Mouse (Mus musculus) limb, embryonic 13.5 days (tissue): ENCODE data around the gene Akt2. TPM values are rescaled to one million over a fixed set of nuclear protein-coding genes. Genes with fewer than 3 reads are reported as not detected.
A peak's percentile ranks its signal among the peaks of the same experiment; 100 is the strongest.
"Not testable (repeated sequence)": the region's sequence is repeated elsewhere in the genome, so short reads cannot be mapped to it uniquely, and the experiment has no call there.

ENCODE experiments used
- ATAC-seq: fragments of 200-750 bp; cut with Nextera tagmentation; 2 replicates; pipeline ENCODE4 v1.8.0; 2017; ENCODE audit warnings: low read depth, moderate number of reproducible peaks, moderate TSS enrichment; ENCODE audit not compliant: low FRiP score
- H3K27ac ChIP-seq: fragments of 300-500 bp; sonication (generic); 2 replicates; pipeline ENCODE4 v1.5.1; 2015; ENCODE audit warnings: inconsistent platforms, mild to moderate bottlenecking, moderate library complexity
- H3K27me3 ChIP-seq: fragments of 300-500 bp; sonication (generic); 2 replicates; pipeline ENCODE4 v1.6.1; 2015; ENCODE audit warnings: mild to moderate bottlenecking, inconsistent platforms
- H3K36me3 ChIP-seq: fragments of 300-500 bp; sonication (generic); 2 replicates; pipeline ENCODE4 v1.6.1; 2015; ENCODE audit warnings: inconsistent platforms, mild to moderate bottlenecking, moderate library complexity
- H3K4me1 ChIP-seq: fragments of 300-500 bp; sonication (generic); 2 replicates; pipeline ENCODE4 v1.6.1; 2015; ENCODE audit warnings: inconsistent platforms
- H3K4me2 ChIP-seq: fragments of 300-500 bp; sonication (generic); replicated peaks from 2 replicates; pipeline ENCODE4 v1.6.1; 2015; ENCODE audit warnings: inconsistent platforms, mild to moderate bottlenecking, moderate library complexity
- H3K4me3 ChIP-seq: fragments of 300-500 bp; sonication (generic); 2 replicates; pipeline ENCODE4 v1.5.1; 2015; ENCODE audit warnings: moderate library complexity, mild to moderate bottlenecking, inconsistent platforms
- H3K9ac ChIP-seq: fragments of 300-500 bp; sonication (generic); 2 replicates; pipeline ENCODE4 v1.6.1; 2015; ENCODE audit warnings: mild to moderate bottlenecking, inconsistent platforms
- H3K9me3 ChIP-seq: fragments of 300-500 bp; sonication (generic); 2 replicates; pipeline ENCODE4 v1.6.1; 2016; ENCODE audit warnings: inconsistent platforms
- WGBS: fragments of 180-500 bp; shearing (Covaris S2); methylation state at CpG from one replicate; pipeline ENCODE4 v1.1.7; 2015; 5-methylcytosine and 5-hydroxymethylcytosine counted together
- polyA plus RNA-seq: library from polyadenylated mRNA; unstranded; fragments of >200 nt; fragmentation: Nextera tagmentation; extraction: Ambion mirVana; gene quantifications from 2 replicates; pipeline ENCODE4 v1.2.1, GENCODE M21; 2015

The Akt2 gene
- polyA plus RNA-seq, 1 experiment from 2014 or later: 117 TPM

DNA sequence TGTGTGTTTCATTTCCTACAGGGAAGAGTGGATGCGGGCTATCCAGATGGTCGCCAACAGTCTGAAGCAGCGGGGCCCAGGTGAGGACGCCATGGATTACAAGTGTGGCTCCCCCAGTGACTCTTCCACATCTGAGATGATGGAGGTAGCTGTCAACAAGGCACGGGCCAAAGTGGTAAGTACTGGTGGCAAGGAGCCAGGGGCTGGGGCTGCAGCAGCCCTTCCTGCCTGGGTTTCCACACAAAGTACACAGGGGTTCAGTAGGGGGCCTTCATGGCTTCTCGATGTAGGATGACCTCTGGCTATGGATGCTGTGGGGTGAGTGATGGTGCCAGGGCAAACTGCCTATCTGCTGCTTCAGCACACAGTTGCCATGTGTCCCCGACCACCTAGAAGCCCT is 37.5 kb downstream of the Akt2 start:
- not testable (repeated sequence) for H3K4me1 ChIP-seq, H3K9ac ChIP-seq, ATAC-seq, H3K27me3 ChIP-seq, H3K9me3 ChIP-seq, H3K27ac ChIP-seq, H3K4me2 ChIP-seq, H3K4me3 ChIP-seq
- WGBS: 93% methylated on average over 7 of the region's 7 CpGs
- peaks cover 92% of the 10 kb centered on the region for H3K36me3 ChIP-seq

DNA sequence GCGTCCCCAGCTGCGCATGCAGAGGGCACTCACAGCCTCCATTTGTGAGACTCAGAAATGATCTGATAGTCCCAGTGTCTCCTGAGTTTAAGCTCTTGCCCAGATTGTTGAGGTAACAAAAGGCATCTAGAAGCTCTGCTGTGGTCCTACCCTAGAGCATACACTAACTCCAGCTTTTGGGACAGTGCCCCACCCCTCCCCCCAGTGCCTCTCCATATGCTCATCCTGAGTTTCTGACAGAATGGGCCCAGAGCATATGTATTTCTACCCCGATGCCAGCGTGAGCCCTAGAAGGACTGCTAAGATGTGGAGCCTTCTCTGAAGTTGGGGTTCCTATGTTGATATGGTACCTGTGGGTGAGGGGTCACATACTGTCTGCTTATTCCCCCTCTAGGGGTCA is 40.1 kb downstream of the Akt2 start:
- 94% methylated on average over 4 of the region's 4 CpGs for WGBS
- H3K27ac ChIP-seq: no peak overlapping the region

DNA sequence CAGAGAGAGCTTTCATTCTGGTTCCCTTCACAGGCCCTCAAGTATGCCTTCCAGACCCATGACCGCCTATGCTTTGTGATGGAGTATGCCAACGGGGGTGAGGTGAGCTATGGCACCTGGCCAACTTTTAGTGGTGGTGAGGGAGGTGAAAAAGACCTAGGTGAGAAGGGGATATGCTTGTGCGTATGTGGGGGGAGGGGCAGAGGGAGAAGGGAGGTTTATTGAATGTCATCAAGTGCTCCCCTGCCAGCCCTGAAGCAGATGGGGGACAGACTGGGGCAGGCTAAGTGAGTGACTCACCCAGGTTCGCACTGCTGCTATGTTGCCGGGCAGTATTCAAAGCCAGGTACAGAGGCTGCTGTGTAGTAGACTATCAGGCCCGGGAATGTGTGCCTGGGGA is 41.8 kb downstream of the Akt2 start:
- Histone ChIP-seq H3K27me3 (no peaks in the 10 kb centered on the region), H3K36me3 (peaks cover 87% of the 10 kb centered on the region), H3K9ac (no peak overlapping the region), H3K27ac (no peak overlapping the region), H3K4me1 (no peaks in the 10 kb centered on the region), H3K4me2 (no peak overlapping the region), H3K4me3 (no peak overlapping the region), H3K9me3 (no peaks in the 10 kb centered on the region)
- WGBS: 91% methylated on average over 6 of the region's 6 CpGs
- ATAC-seq: no peak

More for the DNA sequence above, 40.1 kb downstream of the Akt2 start:
- no peaks in the 10 kb centered on the region for H3K27me3 ChIP-seq
- ATAC-seq: no peak
- H3K36me3 ChIP-seq: peaks cover 87% of the 10 kb centered on the region
- H3K4me1 ChIP-seq: no peaks in the 10 kb centered on the region
- no peaks in the 10 kb centered on the region for H3K9me3 ChIP-seq
- H3K4me2 ChIP-seq: no peak overlapping the region
- H3K4me3 ChIP-seq: no peak overlapping the region
- H3K9ac ChIP-seq: no peak overlapping the region

DNA sequence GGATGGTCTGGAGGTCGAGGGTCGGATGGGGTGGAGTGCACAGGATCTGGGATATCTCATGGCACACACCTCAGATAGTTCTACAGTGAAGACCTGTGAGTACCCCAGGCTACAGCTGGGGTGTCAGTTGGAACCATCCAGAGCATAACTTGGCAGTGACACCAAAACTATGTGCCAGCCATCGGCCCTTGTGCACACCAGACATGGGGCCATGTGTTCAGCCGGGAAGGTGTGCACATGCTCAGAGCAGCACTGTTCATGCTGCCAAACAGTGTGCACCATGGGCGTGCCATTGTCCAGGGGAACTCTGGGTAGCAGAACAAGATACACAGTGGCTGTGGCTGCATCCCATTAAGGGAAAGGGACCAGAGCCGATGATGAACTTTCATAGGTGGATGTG is 43.3 kb downstream of the Akt2 start:
- no peak overlapping the region for H3K4me3 ChIP-seq
- no peak overlapping the region for H3K4me2 ChIP-seq
- no peak overlapping the region for H3K9ac ChIP-seq
- H3K4me1 ChIP-seq: no peaks in the 10 kb centered on the region
- H3K27me3 ChIP-seq: no peaks in the 10 kb centered on the region
- H3K9me3 ChIP-seq: no peaks in the 10 kb centered on the region
- WGBS: 91% methylated on average over 6 of the region's 6 CpGs
- H3K36me3 ChIP-seq: peaks cover 76% of the 10 kb centered on the region
- no peak overlapping the region for H3K27ac ChIP-seq
- ATAC-seq: no peak

DNA sequence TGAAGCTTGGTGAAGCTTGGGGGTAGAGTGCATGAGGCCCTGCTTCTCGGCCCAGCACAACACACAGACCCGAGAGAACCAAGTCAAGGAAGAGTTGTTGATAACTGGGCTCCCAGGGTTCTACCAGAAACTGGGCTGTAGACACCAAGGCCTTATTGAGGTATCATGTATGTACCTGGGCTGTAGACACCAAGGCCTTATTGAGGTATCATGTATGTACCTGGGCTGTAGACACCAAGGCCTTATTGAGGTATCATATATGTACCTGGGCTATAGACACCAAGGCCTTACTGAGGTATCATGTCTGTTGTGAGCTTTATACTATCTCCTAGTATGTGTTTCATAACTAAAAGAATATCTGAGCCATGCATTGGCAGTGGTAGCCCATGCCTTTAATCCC is 43.7 kb downstream of the Akt2 start:
- not testable (repeated sequence) for H3K27ac ChIP-seq, H3K9ac ChIP-seq, H3K27me3 ChIP-seq, H3K9me3 ChIP-seq, H3K4me2 ChIP-seq, H3K4me1 ChIP-seq, H3K4me3 ChIP-seq, ATAC-seq
- 98% methylated on average over 2 of the region's 2 CpGs for WGBS
- peaks cover 76% of the 10 kb centered on the region for H3K36me3 ChIP-seq

DNA sequence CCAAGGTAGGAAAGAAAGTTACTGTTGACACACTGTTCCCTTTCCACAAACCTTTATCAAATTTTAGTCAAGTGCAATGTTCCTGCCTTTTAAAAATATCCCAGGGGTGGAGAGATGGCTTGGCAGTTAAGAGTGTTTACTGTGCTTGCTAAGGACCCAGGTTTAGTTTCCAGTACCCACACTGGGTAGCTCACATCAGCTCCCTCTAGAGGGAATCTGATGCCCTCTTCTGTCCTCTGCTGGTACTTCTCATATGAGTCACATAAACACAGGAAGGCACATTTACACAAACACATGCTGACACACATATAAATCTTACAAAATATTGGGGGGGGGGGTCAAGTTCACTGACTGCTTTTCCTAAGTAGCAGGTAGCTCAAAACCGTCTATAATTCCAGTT is 53.1 kb downstream of the Akt2 start:
- WGBS: 41% methylated on average over 1 of the region's 1 CpGs
- no peak for ATAC-seq
- H3K27ac ChIP-seq: no peak overlapping the region

DNA sequence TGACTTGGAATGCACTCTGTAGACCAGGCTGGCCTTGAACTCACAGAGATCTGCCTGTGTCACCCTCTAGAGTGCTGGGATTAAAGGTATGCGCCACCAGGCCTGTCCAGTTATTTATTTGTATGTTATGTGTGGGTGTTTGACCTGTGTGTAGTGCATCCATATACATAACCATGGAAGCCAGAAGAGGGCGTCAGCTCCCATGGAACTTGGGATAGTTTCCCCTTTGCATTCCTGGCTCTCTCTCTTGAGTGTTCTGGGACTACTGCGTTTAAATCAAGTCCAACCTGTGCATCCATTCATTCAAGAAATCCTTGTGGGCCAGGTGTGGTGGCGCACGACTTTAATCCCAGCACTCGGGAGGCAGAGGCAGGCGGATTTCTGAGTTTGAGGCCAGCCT is 55.2 kb downstream of the Akt2 start:
- peaks cover 3% of the 10 kb centered on the region; the same call in 1 of the 2 replicates for H3K27me3 ChIP-seq
- H3K4me1 ChIP-seq: no peaks in the 10 kb centered on the region
- no peak overlapping the region for H3K9ac ChIP-seq
- no peak overlapping the region for H3K27ac ChIP-seq
- H3K4me3 ChIP-seq: no peak overlapping the region
- H3K4me2 ChIP-seq: no peak overlapping the region
- no peaks in the 10 kb centered on the region for H3K36me3 ChIP-seq
- ATAC-seq: no peak
- H3K9me3 ChIP-seq: no peaks in the 10 kb centered on the region
- WGBS: 81% methylated on average over 7 of the region's 7 CpGs

More for the DNA sequence above, 53.1 kb downstream of the Akt2 start:
- no peak overlapping the region for H3K9ac ChIP-seq
- H3K4me2 ChIP-seq: no peak overlapping the region
- H3K36me3 ChIP-seq: peaks cover 6% of the 10 kb centered on the region; the same call in 1 of the 2 replicates
- H3K4me1 ChIP-seq: no peaks in the 10 kb centered on the region
- no peaks in the 10 kb centered on the region for H3K9me3 ChIP-seq
- no peaks in the 10 kb centered on the region for H3K27me3 ChIP-seq
- H3K4me3 ChIP-seq: no peak overlapping the region

DNA sequence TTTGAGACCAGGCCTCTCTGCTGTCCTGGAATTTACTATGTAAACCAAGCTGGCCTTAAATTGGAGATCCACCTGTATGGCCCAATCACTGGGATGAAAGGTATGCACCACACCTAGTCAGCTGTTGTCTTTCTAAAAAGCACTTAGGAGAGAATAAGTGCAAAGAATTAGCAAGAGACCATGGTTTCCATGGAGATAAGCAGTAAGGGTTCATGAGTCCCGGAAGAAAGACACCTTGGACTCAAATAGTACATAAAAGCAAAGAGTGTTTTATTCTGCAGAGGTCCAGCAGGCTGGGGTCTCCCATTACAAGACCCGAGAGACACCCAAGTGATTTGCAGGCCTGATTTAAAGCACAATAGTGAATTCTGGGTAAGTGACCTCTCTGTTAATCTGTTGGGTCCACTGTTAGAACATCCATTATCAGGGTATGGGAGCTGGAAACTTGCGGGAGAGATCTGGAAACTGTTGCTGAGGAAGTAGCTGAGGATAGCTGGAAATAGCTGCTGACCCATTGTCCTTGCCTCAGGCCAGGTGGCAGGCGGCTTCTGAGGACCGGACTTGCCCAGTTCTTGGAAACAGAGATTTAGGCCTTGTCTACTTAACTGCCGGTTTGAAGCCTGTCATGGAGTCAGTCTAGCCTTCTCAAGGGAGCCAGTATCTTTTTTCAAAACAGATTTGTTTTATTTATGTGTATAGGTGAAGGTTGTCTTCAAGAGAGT is 56.1 kb downstream of the Akt2 start:
- Histone ChIP-seq H3K9ac (no peak overlapping the region), H3K9me3 (no peaks in the 10 kb centered on the region), H3K4me3 (no peak overlapping the region), H3K27me3 (peaks cover 13% of the 10 kb centered on the region), H3K27ac (no peak overlapping the region), H3K36me3 (no peaks in the 10 kb centered on the region), H3K4me1 (no peaks in the 10 kb centered on the region), H3K4me2 (no peak overlapping the region)
- 78% methylated on average over 6 of the region's 6 CpGs for WGBS
- no peak for ATAC-seq

DNA sequence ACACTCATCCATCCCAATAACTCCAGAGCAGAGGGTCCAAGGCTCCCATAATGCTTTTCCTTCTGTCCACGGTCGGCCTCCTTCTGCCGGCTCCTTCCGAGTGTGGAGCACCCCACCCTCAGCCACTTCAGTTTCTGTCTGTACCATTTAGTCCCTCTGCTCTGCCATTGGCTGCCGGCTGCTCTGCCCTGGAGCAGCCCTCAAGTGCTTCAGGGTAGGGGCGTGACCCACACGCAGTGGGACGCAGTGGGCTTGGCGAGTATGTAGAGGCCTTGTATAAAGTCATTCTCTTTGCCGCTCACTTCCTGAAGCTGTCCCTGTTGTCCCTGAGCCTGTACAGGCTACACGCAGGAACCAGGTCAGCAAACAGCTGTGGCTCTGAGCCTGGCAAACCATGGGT is 58.4 kb downstream of the Akt2 start:
- ATAC-seq: no peak
- no peaks in the 10 kb centered on the region for H3K36me3 ChIP-seq
- no peak overlapping the region for H3K4me2 ChIP-seq
- no peak overlapping the region for H3K9ac ChIP-seq
- H3K4me1 ChIP-seq: peaks cover 8% of the 10 kb centered on the region
- peaks cover 35% of the 10 kb centered on the region for H3K27me3 ChIP-seq
- no peak overlapping the region for H3K4me3 ChIP-seq
- no peaks in the 10 kb centered on the region for H3K9me3 ChIP-seq
- no peak overlapping the region for H3K27ac ChIP-seq
- 88% methylated on average over 11 of the region's 11 CpGs for WGBS

DNA sequence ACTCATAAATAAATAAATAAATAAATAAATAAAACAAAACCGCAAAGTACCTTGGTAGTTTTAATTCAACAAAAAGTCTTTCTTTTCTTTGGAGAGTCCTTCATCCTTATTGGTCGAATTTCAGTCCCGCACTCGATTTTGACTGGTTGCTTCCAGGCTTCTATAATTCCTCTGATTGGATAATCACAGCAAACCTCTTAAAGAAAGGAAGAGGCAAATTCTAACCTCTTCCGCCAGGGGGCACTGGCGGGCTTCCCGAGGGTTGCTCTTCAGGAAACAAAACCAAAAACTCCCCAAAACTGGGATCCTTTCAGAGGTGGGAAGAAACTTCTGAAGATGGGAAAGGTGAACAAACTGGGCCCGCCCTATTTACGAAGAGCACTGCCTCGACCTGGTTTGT is 59.6 kb downstream of the Akt2 start:
- H3K36me3 ChIP-seq: no peaks in the 10 kb centered on the region
- H3K9me3 ChIP-seq: no peaks in the 10 kb centered on the region
- no peak overlapping the region for H3K4me2 ChIP-seq
- WGBS: 6% methylated on average over 10 of the region's 10 CpGs
- H3K9ac ChIP-seq: no peak overlapping the region
- H3K4me1 ChIP-seq: peaks cover 8% of the 10 kb centered on the region
- peaks cover 48% of the 10 kb centered on the region for H3K27me3 ChIP-seq
- no peak overlapping the region for H3K4me3 ChIP-seq
- no peak for ATAC-seq
- H3K27ac ChIP-seq: no peak overlapping the region

DNA sequence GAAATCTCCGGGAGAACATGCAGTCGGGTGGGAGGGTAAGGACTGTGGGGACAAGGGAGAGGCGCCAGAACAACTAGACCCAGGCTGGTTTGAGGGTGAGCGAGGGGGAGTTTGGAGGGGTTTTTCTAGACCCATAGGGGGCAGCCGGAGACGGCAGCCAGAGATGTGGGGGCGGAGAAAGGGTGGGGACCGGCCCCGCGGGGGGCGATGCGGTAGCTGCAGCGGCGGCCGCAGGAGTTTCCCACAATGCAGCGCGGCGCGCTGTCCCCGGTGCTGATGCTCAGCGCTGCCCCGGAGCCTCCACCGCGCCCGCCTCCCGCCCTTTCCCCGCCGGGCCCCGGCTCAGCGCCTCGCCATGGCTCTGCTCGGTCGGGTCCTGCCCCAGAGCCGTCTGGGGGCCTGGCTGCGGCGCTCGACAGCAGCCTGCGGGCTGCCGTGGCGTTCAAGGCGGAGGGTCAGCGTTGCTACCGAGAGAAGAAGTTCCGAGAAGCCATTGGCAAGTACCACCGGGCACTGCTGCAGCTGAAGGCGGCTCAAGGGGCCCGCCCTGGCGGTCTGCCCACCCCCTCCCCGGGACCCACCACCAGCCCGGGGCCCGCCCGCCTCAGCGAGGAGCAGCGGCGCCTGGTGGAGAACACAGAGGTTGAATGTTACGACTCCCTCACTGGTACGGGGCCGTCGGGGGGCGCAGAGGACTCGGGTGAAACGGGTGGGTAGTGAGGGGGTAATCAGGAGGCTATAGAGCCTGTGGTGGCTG is 62.5 kb downstream of the Akt2 start, which contains the start of gene Ttc9b:
Ttc9b (plus strand) TSS at position 235 of the 757 bp plus-strand sequence.
- ATAC-seq: peak; percentile 70; the same call in 1 of the 2 replicates

DNA sequence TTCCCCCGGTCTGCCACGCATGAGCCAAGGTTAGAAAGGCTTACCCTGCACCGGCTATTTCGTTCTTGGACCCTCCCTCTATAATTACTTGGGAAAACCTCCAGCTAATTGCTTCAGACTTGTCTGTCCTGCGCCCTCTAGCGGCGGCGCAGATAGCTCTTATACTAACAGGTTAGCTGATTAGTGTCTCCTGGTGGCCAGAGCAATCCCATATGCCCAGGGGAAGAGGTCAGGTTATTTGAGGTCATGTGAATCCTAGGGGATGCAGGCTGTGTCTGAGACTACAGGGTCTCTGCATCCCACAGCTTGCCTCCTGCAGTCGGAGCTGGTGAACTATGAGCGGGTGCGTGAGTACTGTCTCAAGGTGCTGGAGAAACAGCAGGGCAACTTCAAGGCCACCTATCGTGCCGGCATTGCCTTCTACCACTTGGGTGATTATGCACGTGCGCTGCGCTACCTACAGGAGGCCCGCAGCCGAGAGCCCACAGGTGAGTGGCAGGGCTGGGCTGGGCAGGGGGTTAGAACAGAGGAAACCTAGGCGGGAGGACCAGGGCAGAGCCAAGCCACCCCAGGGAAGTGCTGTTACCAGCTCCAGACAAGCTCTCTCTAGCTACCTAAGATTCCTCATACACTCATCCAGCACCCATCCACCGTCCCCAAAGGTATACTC is 63.4 kb downstream of the Akt2 start:
- no peak for ATAC-seq
- Histone ChIP-seq H3K4me1 (peaks cover 8% of the 10 kb centered on the region), H3K27ac (no peak overlapping the region), H3K36me3 (peaks cover 34% of the 10 kb centered on the region), H3K4me3 (0 out of 2 replicates have a peak overlapping the region, but pooled peaks have one; percentile 35), H3K27me3 (peaks cover 86% of the 10 kb centered on the region), H3K4me2 (no peak overlapping the region), H3K9ac (no peak overlapping the region), H3K9me3 (no peaks in the 10 kb centered on the region)
- 64% methylated on average over 20 of the region's 20 CpGs for WGBS

More for the DNA sequence above, 62.5 kb downstream of the Akt2 start, which contains the start of gene Ttc9b:
- H3K27me3 ChIP-seq: peaks cover 77% of the 10 kb centered on the region
- 4% methylated on average over 51 of the region's 62 CpGs for WGBS
- peak within 1 kb of the TSS; percentile 35 for H3K4me3 ChIP-seq
- peak within 1 kb of the TSS; percentile 63 for H3K4me2 ChIP-seq
- H3K27ac ChIP-seq: no peak within 1 kb of the TSS
- H3K9ac ChIP-seq: no peak within 1 kb of the TSS
- H3K4me1 ChIP-seq: peaks cover 8% of the 10 kb centered on the region
- no peaks in the 10 kb centered on the region for H3K9me3 ChIP-seq
- H3K36me3 ChIP-seq: peaks cover 25% of the 10 kb centered on the region
